Mouse (Mus musculus): ENCODE measurements around the gene Dnajb11. TPM values are rescaled to one million over a fixed set of nuclear protein-coding genes. Genes with fewer than 3 reads are reported as not detected.

Dnajb11 gene
- polyA plus RNA-seq, 1 experiment from 2014 or later = 78.9 TPM

Other genes with a start within 250 kb of the Dnajb11 start
- 0.75 and 0.81 TPM in 2 replicates for gene Dgkg, start 200.6 kb upstream of the Dnajb11 start, polyA plus RNA-seq (2015; fragmentation: Nextera tagmentation; extraction: Ambion mirVana)
- 0.17 and 0.27 TPM in 2 replicates for gene Crygs, start 46.3 kb upstream of the Dnajb11 start, polyA plus RNA-seq (2015; fragmentation: Nextera tagmentation; extraction: Ambion mirVana)
- 24.0 and 29.2 TPM in 2 replicates for gene Tbccd1, start 176 bp upstream of the Dnajb11 start, polyA plus RNA-seq (2015; fragmentation: Nextera tagmentation; extraction: Ambion mirVana)
- gene Ahsg, start 33.4 kb downstream of the Dnajb11 start, polyA plus RNA-seq (2015; fragmentation: Nextera tagmentation; extraction: Ambion mirVana) = 513 TPM in 2 replicates
- 0.80 and 0.86 TPM in 2 replicates for gene Fetub, start 60.5 kb downstream of the Dnajb11 start, polyA plus RNA-seq (2015; fragmentation: Nextera tagmentation; extraction: Ambion mirVana)
- gene Hrg, start 93.2 kb downstream of the Dnajb11 start, polyA plus RNA-seq (2015; fragmentation: Nextera tagmentation; extraction: Ambion mirVana) = 0.32 and 0.43 TPM in 2 replicates
- gene Kng2, start 171.6 kb downstream of the Dnajb11 start, polyA plus RNA-seq (2015; fragmentation: Nextera tagmentation; extraction: Ambion mirVana) = 6.6 and 7.0 TPM in 2 replicates
- 274 and 287 TPM in 2 replicates for gene Kng1, start 200.0 kb downstream of the Dnajb11 start, polyA plus RNA-seq (2015; fragmentation: Nextera tagmentation; extraction: Ambion mirVana)
- gene Eif4a2, start 249.6 kb downstream of the Dnajb11 start, polyA plus RNA-seq (2015; fragmentation: Nextera tagmentation; extraction: Ambion mirVana) = 75.2 and 94.5 TPM in 2 replicates